Mouse (Mus musculus): Measurements from ENCODE around the gene Slc15a3.

Slc15a3 gene
- long read RNA-seq, experiment 1, result 0 reads
- long read RNA-seq, experiment 2, result 0 reads

- intact Hi-C loops (cut with DNase I), result no loop called here
Observed at GRCm38 (mm10) chr19:10839010-10839892, at the start of gene Slc15a3. Slc15a3 (plus strand) TSS chr19:10839727.

DNA sequence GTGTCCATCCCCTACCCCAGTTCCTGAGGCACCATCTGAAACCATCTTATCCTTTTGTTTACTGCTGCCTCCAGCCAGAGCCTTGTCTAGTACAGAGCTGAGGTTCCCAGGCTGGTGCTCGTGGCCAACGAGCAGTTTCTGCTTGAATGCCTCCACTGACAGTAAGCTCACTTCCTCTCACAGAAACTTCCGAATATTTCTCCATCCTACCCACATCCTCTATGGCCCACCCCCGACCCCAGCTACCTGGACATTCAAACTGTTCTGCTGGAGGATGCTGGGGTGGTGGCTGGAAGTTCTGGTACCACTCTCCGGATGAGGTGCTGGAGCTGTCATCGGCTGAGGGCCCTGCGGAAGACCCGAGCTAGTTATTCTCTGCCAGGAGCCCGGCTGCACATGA, 49.2 kb upstream of the Slc15a3 start:
- intact Hi-C loops (cut with DNase I), result no loop called here

GRCm38 (mm10) chr19:10793044-10793443, 46.5 kb upstream of the Slc15a3 start:
- intact Hi-C loops (cut with DNase I), result no loop called here

DNA sequence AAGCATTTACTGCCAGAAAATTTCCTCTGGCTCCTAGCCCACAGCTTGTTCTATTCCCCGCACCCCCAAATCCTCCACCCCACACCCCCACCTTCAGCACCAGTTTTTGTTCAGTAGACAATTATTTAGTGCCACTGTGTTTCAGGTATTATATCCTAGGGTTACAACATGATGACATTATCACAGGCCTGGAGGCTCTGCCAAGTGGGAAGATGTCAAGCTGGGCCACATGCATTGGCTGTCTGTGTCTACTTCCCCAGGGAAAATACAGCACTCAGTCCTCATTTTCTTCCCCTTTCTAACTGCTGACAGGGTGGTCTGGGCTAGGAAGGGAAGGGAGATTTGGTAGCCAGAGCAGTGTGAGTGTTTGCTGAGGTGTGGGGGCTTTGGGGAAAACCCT, 44.6 kb upstream of the Slc15a3 start:
- intact Hi-C loops (cut with DNase I), result no loop called here

GRCm38 (mm10) chr19:10798576-10798975, 41.0 kb upstream of the Slc15a3 start:
- intact Hi-C loops (cut with DNase I), result no loop called here

- intact Hi-C loops (cut with DNase I), result no loop called here
Observed at GRCm38 (mm10) chr19:10799155-10799554, 40.4 kb upstream of the Slc15a3 start.

DNA sequence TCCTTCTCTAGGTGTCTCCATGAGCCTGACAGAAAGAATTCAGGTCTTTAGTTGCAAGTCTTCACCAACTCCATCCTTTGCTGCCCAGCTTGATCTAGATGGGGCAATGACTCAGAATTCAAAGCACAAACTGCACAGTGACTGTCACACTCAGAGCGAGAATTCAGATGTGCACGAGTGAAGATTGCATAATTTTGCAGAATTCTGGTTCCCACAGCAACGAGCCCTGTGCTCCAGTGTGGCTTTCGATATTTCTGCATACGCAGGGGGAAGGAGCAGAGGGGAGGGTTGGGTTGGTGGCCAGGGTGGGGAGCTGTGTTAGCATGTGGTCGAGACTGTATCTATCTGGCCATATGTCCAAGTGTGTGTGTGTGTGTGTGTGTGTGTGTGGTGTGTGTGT, 38.5 kb upstream of the Slc15a3 start:
- intact Hi-C loops (cut with DNase I), result no loop called here

GRCm38 (mm10) chr19:10801906-10802305, 37.6 kb upstream of the Slc15a3 start:
- intact Hi-C loops (cut with DNase I), result no loop called here

DNA sequence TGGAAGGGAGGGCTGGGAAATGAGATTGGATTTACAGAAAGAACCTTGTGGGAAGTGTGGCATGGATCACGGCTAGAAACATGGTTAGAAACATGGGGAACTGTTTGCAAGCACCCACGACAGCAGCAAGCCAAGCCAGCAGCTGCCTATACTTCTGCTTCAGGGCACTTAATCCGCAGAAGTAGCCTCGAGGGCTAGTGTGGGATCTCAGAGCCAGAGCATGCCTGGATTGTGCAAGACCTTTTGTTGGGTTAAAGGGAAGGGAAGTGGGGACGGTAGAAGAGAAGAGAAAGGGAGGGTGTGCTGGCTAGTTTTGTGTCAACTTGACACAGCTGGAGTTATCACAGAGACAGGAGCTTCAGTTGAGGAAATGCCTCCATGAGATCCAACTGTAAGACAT, 35.8 kb upstream of the Slc15a3 start:
- intact Hi-C loops (cut with DNase I), result no loop called here

DNA sequence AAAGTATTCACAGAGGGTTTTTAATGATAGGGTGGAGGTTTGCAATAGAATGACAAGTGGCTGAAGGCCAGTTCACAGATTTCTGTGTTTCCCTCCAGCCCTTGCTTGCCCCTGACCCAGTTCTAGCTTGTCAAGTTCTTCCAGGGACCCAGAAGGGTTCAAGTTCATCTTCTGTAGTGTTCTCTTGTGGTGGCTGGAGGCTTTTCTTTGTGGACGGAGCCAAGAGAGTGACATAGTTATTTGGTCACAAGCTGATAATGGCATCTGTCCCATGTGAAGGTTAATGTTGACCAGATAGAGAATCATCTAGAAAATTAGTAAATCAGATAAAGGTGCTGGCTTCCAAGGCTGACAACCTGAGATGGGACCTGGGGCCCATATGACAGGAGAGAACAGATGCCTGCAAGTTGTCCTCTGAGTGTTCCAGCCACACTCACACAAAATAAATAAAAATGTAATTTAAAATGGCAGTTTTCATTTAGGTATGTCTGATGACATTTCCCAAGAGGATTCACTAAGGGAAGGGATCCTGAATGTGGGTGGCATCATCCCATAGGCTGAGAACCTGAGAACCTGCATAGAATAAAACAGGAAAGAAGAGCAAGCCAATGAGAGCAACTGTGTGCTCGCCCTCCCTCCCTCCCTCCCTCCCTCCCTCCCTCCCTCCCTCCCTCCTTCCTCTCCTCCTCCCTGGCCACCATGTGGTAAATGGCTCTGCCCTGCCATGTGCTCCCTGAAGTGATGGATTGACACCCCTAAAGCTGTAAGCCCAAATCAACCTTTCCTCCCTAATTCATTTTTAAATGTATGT, 34.5 kb upstream of the Slc15a3 start:
- intact Hi-C loops (cut with DNase I), result no loop called here

DNA sequence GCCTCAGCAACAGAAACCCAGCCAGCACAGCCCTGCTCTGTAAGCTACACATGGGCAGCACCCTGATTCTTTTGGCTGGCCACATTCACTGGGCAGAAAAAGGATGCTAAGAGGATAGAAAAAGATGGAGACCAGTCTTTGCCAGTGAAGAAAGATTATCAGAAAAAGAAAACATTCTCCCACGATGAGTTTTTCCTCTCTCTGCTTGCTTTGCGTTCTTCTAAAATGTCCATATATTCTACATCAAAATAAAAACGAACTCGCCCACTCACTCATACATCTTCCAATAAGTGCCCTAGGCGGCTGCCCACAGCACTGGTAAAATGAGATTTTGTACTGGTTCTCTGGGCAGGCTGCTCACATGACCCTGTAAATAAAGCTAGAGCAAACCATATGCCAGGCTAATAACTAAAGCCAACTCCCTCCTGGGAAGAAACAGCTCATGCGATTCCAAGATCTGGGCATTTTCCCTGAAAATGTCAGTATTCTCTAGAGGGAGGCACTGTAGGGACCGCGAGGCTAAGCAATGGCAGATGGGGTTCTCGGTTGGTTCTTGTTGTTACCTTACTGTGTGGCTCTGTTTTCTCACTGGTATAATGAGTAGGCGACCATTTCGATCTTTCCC, 33.8 kb upstream of the Slc15a3 start:
- intact Hi-C loops (cut with DNase I), result no loop called here

GRCm38 (mm10) chr19:10808524-10809233, 30.8 kb upstream of the Slc15a3 start:
- intact Hi-C loops (cut with DNase I), result no loop called here

GRCm38 (mm10) chr19:10809428-10810175, 29.9 kb upstream of the Slc15a3 start:
- intact Hi-C loops (cut with DNase I), result no loop called here

GRCm38 (mm10) chr19:10810176-10810492, 29.4 kb upstream of the Slc15a3 start:
- intact Hi-C loops (cut with DNase I), result no loop called here

- intact Hi-C loops (cut with DNase I), result no loop called here
Observed at GRCm38 (mm10) chr19:10811471-10811870, 28.1 kb upstream of the Slc15a3 start.

DNA sequence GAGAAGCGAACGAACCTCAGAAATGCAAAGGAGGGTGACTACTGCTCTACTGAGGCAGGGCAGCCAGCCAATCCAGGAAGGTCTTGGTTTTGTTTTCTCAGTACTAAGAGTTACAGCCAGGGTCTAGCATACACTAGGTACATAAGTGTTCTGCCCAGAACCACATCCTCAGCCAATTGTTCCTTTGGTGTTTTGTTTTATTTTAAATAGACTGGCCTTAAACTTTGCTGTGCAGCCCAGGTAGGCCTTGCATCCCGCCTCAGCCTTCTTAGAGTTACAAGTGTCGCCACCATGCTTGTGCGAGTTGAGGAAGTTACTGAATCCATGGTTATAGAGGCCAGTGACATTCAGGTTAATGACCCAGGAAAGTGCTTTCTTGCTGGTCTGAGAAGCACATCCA, 26.5 kb upstream of the Slc15a3 start:
- intact Hi-C loops (cut with DNase I), result no loop called here

DNA sequence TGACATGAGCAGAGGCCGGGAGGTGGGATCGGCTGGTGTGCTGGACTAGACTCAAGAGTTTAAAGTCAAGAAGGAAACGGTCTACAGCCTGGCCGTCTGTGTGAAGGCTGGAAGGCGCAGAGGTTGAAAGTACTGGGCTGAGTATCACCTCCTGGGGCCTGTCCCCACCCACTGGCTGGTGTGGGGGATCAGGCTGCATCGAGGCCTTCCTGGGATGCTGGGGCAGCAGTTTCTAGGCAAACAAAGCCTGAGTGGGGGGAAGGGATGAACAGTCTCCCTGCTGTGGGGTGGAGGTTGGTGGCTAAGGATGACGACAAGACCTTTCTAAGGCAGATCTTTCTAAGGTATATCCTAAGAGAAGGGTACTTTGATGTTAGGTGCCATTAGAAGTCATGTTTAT, 25.6 kb upstream of the Slc15a3 start:
- intact Hi-C loops (cut with DNase I), result no loop called here

GRCm38 (mm10) chr19:10815871-10816270, 23.7 kb upstream of the Slc15a3 start:
- intact Hi-C loops (cut with DNase I), result no loop called here

DNA sequence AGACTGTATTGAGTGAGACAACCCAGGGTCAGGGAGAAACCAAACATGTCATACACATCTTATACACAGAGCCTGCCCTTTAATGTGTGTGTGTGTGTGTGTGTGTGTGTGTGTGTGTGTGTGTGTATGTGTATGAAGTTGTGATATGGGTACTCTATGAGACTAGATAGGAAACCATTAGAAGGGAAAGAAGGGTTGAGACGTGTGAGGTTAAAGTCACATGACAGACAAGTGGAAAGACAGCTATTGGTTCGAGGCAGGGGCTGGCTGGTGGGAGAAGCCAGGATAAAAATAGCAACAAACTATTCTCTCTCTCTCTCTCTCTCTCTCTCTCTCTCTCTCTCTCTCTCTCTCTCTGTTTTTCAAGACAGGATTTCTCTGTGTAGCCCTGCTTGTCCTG, 23.1 kb upstream of the Slc15a3 start:
- intact Hi-C loops (cut with DNase I), result no loop called here

- intact Hi-C loops (cut with DNase I), result no loop called here
Observed at GRCm38 (mm10) chr19:10818217-10818946, 21.1 kb upstream of the Slc15a3 start.

All from adrenal gland (tissue).